Mouse (Mus musculus): ENCODE measurements around the gene 1700010I14Rik.

DNA sequence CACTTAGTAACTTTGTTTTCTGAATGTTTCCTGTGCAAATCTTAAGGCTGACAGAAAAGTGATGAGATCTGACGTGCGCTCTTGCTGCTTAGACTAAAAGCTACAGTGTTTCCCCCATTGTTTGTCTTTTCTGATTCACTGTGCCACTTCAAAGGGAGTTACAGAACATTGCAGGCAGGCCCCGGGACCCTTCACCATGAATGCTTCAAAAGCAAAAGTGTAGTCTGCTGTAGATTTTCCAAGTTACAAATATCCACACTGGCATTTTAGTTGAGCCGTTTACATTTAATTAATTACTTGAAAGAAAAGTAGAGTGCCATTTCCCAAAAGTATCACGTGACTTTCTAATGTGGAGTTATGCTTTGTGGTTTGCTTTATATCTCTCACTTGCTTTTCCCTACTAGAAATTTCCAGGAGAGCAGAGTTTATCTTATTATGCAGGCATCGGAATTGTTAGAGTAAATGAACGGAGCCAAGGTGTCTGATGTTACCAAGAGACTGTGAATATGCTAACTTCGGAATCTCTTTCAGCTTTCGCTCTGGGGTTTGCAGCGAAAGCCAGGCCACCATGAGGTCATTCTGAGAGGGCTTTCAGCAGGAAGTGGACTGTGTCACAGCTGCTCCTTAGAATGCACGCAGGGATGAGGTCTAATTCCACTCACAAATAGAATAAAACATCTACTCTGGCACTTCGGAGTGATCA, 15.8 kb upstream of the 1700010I14Rik start:
- TF ChIP-seq CTCF (IDR thresholded peaks at IDR 0.05; ENCODE audit: low read depth) (no peak), EP300 (IDR thresholded peaks at IDR 0.05; ENCODE audit: low read depth) (no peak)

Data from liver, postnatal 0 days (tissue).